Mouse (Mus musculus): ENCODE data around the gene Gm20388. TPM values are rescaled to one million over a fixed set of nuclear protein-coding genes. Genes with fewer than 3 reads are reported as not detected.

Gene Gm20388
- total and polyA plus RNA-seq, 3 experiments, result 0.02 to 0.05 TPM; not detected in 1

DNA sequence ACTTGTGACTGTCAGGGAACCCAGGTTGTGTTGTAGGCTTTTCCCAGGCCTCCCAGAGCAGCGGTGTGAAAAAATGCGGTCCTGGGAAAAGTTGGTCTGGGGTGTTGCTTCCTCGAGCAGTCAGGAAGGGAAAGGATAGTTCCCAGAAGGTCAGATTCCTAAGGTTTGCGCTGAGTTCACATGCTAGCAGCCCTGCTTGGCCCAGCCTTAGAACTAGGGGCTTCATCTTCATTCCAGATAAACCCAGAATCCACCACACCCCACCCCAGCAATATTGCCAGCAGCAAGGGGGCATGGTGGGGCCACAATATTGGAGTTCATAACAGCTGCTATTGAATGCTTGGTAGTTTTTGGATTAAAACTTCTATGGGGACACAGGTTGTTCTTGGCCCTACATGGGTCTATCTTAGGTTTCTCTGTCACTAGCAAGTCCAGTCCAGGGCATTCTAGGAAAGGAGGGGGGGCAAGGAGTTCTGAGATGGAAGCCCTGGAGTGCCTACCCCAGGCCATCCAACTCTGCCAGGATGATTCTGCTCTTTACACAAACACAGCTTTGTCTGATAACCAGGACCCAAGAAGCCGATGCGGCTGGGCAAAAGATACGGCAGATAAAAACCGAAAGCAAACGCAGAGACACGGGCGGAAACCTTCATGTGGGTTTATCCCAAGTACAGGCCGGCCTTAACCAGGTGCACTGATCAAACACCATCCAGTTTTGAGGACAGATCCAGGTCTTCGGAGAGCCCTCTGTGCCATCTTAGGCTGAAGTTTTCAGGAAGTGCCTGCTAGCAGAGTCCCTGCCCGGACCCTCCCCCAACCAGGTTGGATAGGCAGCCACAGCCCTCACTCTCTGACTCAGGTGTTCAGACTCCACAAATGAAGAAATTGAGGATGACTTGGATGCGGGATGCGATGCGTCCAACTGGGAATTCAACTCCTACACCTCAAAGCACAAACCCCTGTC, 1210.1 kb downstream of the Gm20388 start:
- ATAC-seq (ENCODE audit: extremely low read depth, insufficient number of reproducible peaks, low FRiP score, poor library complexity, severe bottlenecking), result no peak
- H3K9me3 ChIP-seq (replicated peaks), result peaks cover 76% of the 10 kb centered on the region
- H3K4me3 ChIP-seq (ENCODE audit: low read depth, low read length), result no peak overlapping the region
- DNase-seq (ENCODE audit: low spot score), result no peak
- no peaks in the 10 kb centered on the region for H3K4me1 ChIP-seq (ENCODE audit: insufficient read depth, low read depth, low read length)
- TF ChIP-seq TAL1 (conservative IDR thresholded peaks at IDR 0.05; ENCODE audit: low read depth, low read length) (no peak), GATA1 (IDR thresholded peaks at IDR 0.05; ENCODE audit: borderline replicate concordance, low read length) (no peak), CTCF (IDR thresholded peaks at IDR 0.05; ENCODE audit: low read depth, low read length) (no peak), POLR2AphosphoS5 (IDR thresholded peaks at IDR 0.05; ENCODE audit: insufficient replicate concordance, low read depth, low read length) (no peak), GATA2 (IDR thresholded peaks at IDR 0.05; ENCODE audit: borderline replicate concordance, low read depth, low read length) (no peak)
- no peaks in the 10 kb centered on the region for H3K36me3 ChIP-seq (replicated peaks)
- no peaks in the 10 kb centered on the region for H3K27me3 ChIP-seq (ENCODE audit: insufficient read depth, low read length)

DNA sequence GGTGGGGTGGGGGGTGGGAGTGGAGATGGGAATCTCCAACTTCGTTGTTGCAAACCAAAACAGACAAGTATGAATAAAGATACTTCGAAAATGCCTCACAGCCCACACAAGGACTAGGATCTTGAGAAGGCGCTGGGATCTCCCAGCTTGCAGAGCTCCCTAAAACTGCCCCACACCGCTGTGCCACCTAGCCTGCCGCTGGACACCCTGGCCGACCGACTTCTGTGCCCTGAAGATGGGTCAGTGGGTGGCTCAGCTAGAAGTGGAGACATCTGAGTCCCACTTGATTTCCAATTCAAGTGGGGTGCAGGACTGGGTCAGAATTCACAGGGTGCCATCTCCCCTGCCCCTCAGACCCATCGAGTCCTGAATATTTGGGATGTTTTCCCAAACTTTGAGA, 1211.1 kb downstream of the Gm20388 start:
- ATAC-seq (ENCODE audit: extremely low read depth, insufficient number of reproducible peaks, low FRiP score, poor library complexity, severe bottlenecking) (no peak), DNase-seq (ENCODE audit: low spot score) (no peak)
- H3K4me1 ChIP-seq (ENCODE audit: insufficient read depth, low read depth, low read length), result no peaks in the 10 kb centered on the region
- TF ChIP-seq GATA1 (IDR thresholded peaks at IDR 0.05; ENCODE audit: borderline replicate concordance, low read length) (no peak), TAL1 (conservative IDR thresholded peaks at IDR 0.05; ENCODE audit: low read depth, low read length) (no peak), POLR2AphosphoS5 (IDR thresholded peaks at IDR 0.05; ENCODE audit: insufficient replicate concordance, low read depth, low read length) (no peak), GATA2 (IDR thresholded peaks at IDR 0.05; ENCODE audit: borderline replicate concordance, low read depth, low read length) (no peak), CTCF (IDR thresholded peaks at IDR 0.05; ENCODE audit: low read depth, low read length) (no peak)
- no peak overlapping the region for H3K4me3 ChIP-seq (ENCODE audit: low read depth, low read length)
- H3K9me3 ChIP-seq (replicated peaks), result peaks cover 77% of the 10 kb centered on the region
- H3K36me3 ChIP-seq (replicated peaks), result no peaks in the 10 kb centered on the region
- H3K27me3 ChIP-seq (ENCODE audit: insufficient read depth, low read length), result no peaks in the 10 kb centered on the region

GRCm38 (mm10) chr8:121122368-121122767, 1211.7 kb downstream of the Gm20388 start:
- TF ChIP-seq TAL1 (conservative IDR thresholded peaks at IDR 0.05; ENCODE audit: low read depth, low read length) (no peak), POLR2AphosphoS5 (IDR thresholded peaks at IDR 0.05; ENCODE audit: insufficient replicate concordance, low read depth, low read length) (no peak), GATA1 (IDR thresholded peaks at IDR 0.05; ENCODE audit: borderline replicate concordance, low read length) (no peak), GATA2 (IDR thresholded peaks at IDR 0.05; ENCODE audit: borderline replicate concordance, low read depth, low read length) (no peak), CTCF (IDR thresholded peaks at IDR 0.05; ENCODE audit: low read depth, low read length) (no peak)
- no peak for DNase-seq (ENCODE audit: low spot score)
- no peak overlapping the region for H3K4me3 ChIP-seq (ENCODE audit: low read depth, low read length)
- no peaks in the 10 kb centered on the region for H3K36me3 ChIP-seq (replicated peaks)
- no peaks in the 10 kb centered on the region for H3K4me1 ChIP-seq (ENCODE audit: insufficient read depth, low read depth, low read length)
- no peak for ATAC-seq (ENCODE audit: extremely low read depth, insufficient number of reproducible peaks, low FRiP score, poor library complexity, severe bottlenecking)
- no peaks in the 10 kb centered on the region for H3K27me3 ChIP-seq (ENCODE audit: insufficient read depth, low read length)
- H3K9me3 ChIP-seq (replicated peaks), result peaks cover 77% of the 10 kb centered on the region

DNA sequence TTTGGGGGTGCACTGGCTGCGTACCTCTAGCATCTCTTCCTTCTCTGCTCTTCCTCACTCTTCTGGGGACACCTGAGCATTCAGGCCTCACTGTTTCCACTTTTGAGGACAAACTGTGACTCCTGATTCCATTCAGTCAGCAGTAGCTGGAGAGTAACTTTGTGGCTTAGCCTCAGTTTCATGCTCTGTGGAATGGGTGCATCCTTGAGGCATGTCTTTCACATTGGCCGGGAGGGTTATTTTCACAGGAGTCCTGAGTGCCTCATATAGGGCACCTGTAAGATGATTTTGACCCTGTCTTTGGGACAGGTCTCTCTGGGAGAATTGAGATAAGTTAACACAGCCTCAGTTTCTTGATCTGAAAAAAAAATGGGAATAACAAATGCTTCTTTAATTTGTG, 1212.5 kb downstream of the Gm20388 start:
- no peaks in the 10 kb centered on the region for H3K27me3 ChIP-seq (ENCODE audit: insufficient read depth, low read length)
- TF ChIP-seq GATA1 (IDR thresholded peaks at IDR 0.05; ENCODE audit: borderline replicate concordance, low read length) (no peak), GATA2 (IDR thresholded peaks at IDR 0.05; ENCODE audit: borderline replicate concordance, low read depth, low read length) (no peak), TAL1 (conservative IDR thresholded peaks at IDR 0.05; ENCODE audit: low read depth, low read length) (no peak), POLR2AphosphoS5 (IDR thresholded peaks at IDR 0.05; ENCODE audit: insufficient replicate concordance, low read depth, low read length) (no peak), CTCF (IDR thresholded peaks at IDR 0.05; ENCODE audit: low read depth, low read length) (no peak)
- H3K4me3 ChIP-seq (ENCODE audit: low read depth, low read length), result no peak overlapping the region
- ATAC-seq (ENCODE audit: extremely low read depth, insufficient number of reproducible peaks, low FRiP score, poor library complexity, severe bottlenecking) (no peak), DNase-seq (ENCODE audit: low spot score) (no peak)
- H3K4me1 ChIP-seq (ENCODE audit: insufficient read depth, low read depth, low read length), result no peaks in the 10 kb centered on the region
- no peaks in the 10 kb centered on the region for H3K36me3 ChIP-seq (replicated peaks)
- peaks cover 74% of the 10 kb centered on the region for H3K9me3 ChIP-seq (replicated peaks)

DNA sequence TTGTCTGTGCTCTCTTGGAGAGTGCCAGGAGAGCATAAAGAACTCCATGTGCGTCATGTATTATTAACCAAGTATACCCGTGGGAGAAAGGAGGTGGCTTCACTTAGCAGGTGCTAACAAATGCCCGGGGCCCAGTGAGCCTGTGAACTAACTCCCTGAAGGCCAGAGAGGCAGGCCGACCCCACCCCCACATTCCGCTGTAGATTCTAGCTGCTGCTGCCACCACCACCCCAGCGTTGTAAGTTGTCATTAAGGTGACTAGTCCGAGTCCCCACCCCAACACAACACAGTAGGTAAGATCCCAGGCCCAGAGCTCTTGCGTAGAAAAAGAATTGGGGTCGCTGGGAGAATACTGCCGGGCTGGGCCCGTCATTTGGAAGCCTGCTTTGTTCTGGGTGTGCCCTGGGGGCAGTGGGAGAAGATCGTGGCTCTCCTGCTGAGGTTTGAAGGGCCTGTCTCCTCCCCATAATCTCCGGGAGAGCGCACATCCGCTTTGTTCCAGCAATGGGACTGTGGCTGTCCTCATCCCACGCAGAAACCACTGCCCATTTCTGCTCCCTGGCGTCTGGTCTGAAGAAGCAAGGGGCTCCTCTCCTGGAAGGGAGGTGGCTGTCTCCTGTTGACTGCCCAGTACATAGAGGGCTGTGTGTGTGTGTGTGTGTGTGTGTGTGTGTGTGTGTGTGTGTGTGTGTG, 1214.1 kb downstream of the Gm20388 start:
- Histone ChIP-seq H3K4me3 (ENCODE audit: low read depth, low read length) (no peak overlapping the region), H3K4me1 (ENCODE audit: insufficient read depth, low read depth, low read length) (no peaks in the 10 kb centered on the region), H3K9me3 (replicated peaks) (peaks cover 81% of the 10 kb centered on the region), H3K36me3 (replicated peaks) (no peaks in the 10 kb centered on the region), H3K27me3 (ENCODE audit: insufficient read depth, low read length) (no peaks in the 10 kb centered on the region)
- DNase-seq (ENCODE audit: low spot score), result no peak
- ATAC-seq (ENCODE audit: extremely low read depth, insufficient number of reproducible peaks, low FRiP score, poor library complexity, severe bottlenecking), result no peak
- no peak for TF ChIP-seq CTCF (IDR thresholded peaks at IDR 0.05; ENCODE audit: low read depth, low read length)
- TF ChIP-seq GATA1 (IDR thresholded peaks at IDR 0.05; ENCODE audit: borderline replicate concordance, low read length), result no peak
- TF ChIP-seq TAL1 (conservative IDR thresholded peaks at IDR 0.05; ENCODE audit: low read depth, low read length), result no peak
- no peak for TF ChIP-seq POLR2AphosphoS5 (IDR thresholded peaks at IDR 0.05; ENCODE audit: insufficient replicate concordance, low read depth, low read length)
- no peak for TF ChIP-seq GATA2 (IDR thresholded peaks at IDR 0.05; ENCODE audit: borderline replicate concordance, low read depth, low read length)

All from G1E (cell line).